Mouse (Mus musculus): ENCODE data around the gene Jmjd8.
"Not testable (repeated sequence)": the region's sequence is repeated elsewhere in the genome, so short reads cannot be mapped to it uniquely, and the experiment has no call there.

Gene Jmjd8

GRCm38 (mm10) chr17:25828712-25829557 is at the start of gene Jmjd8:
Jmjd8 (plus strand) TSS chr17:25828867.
- DNase-seq: peak; percentile 78

- no peak for DNase-seq
Observed at GRCm38 (mm10) chr17:25781339-25781738, 47.3 kb upstream of the Jmjd8 start.

- DNase-seq: no peak
Observed at GRCm38 (mm10) chr17:25783086-25783485, 45.6 kb upstream of the Jmjd8 start.

- no peak for DNase-seq
Observed at GRCm38 (mm10) chr17:25783861-25784574, 44.6 kb upstream of the Jmjd8 start.

- DNase-seq: peak; percentile 98
Observed at GRCm38 (mm10) chr17:25785281-25785745, 43.4 kb upstream of the Jmjd8 start, which contains the start of gene Haghl. Haghl (minus strand) TSS chr17:25785673.

GRCm38 (mm10) chr17:25786280-25786679 is 42.4 kb upstream of the Jmjd8 start, which contains the start of gene Ccdc78:
Ccdc78 (plus strand) TSS chr17:25786580.
- DNase-seq: no peak

- DNase-seq: no peak
Observed at GRCm38 (mm10) chr17:25786781-25787504, 41.7 kb upstream of the Jmjd8 start.

GRCm38 (mm10) chr17:25791320-25791842 is 37.3 kb upstream of the Jmjd8 start:
- no peak for DNase-seq

GRCm38 (mm10) chr17:25791843-25792527 is 36.7 kb upstream of the Jmjd8 start:
- DNase-seq: peak; percentile 85

GRCm38 (mm10) chr17:25792615-25793014 is 36.1 kb upstream of the Jmjd8 start, which contains the start of gene Fam173a:
Fam173a (minus strand) TSS chr17:25792901.
- peak; percentile 77 for DNase-seq

- no peak for DNase-seq
Observed at GRCm38 (mm10) chr17:25794197-25794596, 34.5 kb upstream of the Jmjd8 start.

- no peak for DNase-seq
Observed at GRCm38 (mm10) chr17:25794998-25795397, 33.7 kb upstream of the Jmjd8 start.

- no peak for DNase-seq
Observed at GRCm38 (mm10) chr17:25795609-25796092, 33.0 kb upstream of the Jmjd8 start, which contains the start of gene AC134908.4. AC134908.4 (minus strand) TSS chr17:25795659.

GRCm38 (mm10) chr17:25796211-25796771 is 32.4 kb upstream of the Jmjd8 start:
- DNase-seq: peak; percentile 45

GRCm38 (mm10) chr17:25796951-25797369 is 31.7 kb upstream of the Jmjd8 start, which contains the start of gene Metrn:
Metrn (minus strand) TSS chr17:25797136.
- DNase-seq: peak; percentile 78

- no peak for DNase-seq
Observed at GRCm38 (mm10) chr17:25801029-25801428, 27.6 kb upstream of the Jmjd8 start.

GRCm38 (mm10) chr17:25802825-25803517 is 25.7 kb upstream of the Jmjd8 start:
- peak; percentile 71 for DNase-seq

GRCm38 (mm10) chr17:25806507-25806906 is 22.2 kb upstream of the Jmjd8 start:
- no peak for DNase-seq

- DNase-seq: not testable (repeated sequence)
Observed at GRCm38 (mm10) chr17:25807452-25807851, 21.2 kb upstream of the Jmjd8 start.

- DNase-seq: no peak
Observed at GRCm38 (mm10) chr17:25808028-25808427, 20.6 kb upstream of the Jmjd8 start.

Measured in right cerebral cortex, postnatal 4 days (tissue).